Mouse (Mus musculus) heart, adult 18-20 months (tissue): Measurements from ENCODE around the gene Fam50a. TPM values are rescaled to one million over a fixed set of nuclear protein-coding genes. Genes with fewer than 3 reads are reported as not detected.

Experiments
- DNase-seq, 2 experiments: peaks; one replicate each; pipeline ENCODE4 v3.0.0; 2021 to 2022; ENCODE audit warnings: mixed read lengths in 1 of 2
- long read RNA-seq, 2 experiments: library from polyadenylated mRNA; stranded (forward); transcript quantifications; one replicate each; pipeline ENCODE4 v2.0.0; 2021
- total RNA-seq, 2 experiments: library from RNA; stranded (reverse); gene quantifications; 2 replicates each; pipeline ENCODE4 v1.2.3; 2021

Fam50a gene
- total RNA-seq: 10 to 100 TPM; 23.9 to 27.7 TPM
- long read RNA-seq, experiment 1, transcript Fam50a-201 (13 exons, 1,383 nt): major isoform, 24 of 29 reads
- long read RNA-seq, experiment 1, partial matches to known transcripts: 2 of 29 reads
- long read RNA-seq, experiment 1, other reads (novel, unspliced or antisense): 3 of 29 reads
- long read RNA-seq, experiment 2, transcript Fam50a-201 (13 exons, 1,383 nt): major isoform, 13 of 13 reads
- long read RNA-seq, experiment 2, partial matches to known transcripts: 0 of 13 reads
- long read RNA-seq, experiment 2, other reads (novel, unspliced or antisense): 0 of 13 reads

GRCm38 (mm10) chrX:74312540-74313464, at the start of gene Fam50a:
Fam50a (plus strand) TSS chrX:74313033.
- DNase-seq: peak; percentile 88 to 94

- peak in 1 of 2 experiments; percentile 37 for DNase-seq
Measured at GRCm38 (mm10) chrX:74269736-74270061, 43.1 kb upstream of the Fam50a start.

GRCm38 (mm10) chrX:74270062-74270901, 42.6 kb upstream of the Fam50a start, which contains the start of gene Rpl10:
Rpl10 (plus strand) TSS chrX:74270812.
- DNase-seq: peak; percentile 90 to 96

- DNase-seq: peak; percentile 37 to 45
Measured at GRCm38 (mm10) chrX:74270902-74271551, 41.8 kb upstream of the Fam50a start.

- DNase-seq: no peak
Measured at GRCm38 (mm10) chrX:74273422-74274322, 39.2 kb upstream of the Fam50a start.

GRCm38 (mm10) chrX:74277916-74278315, 34.9 kb upstream of the Fam50a start:
- no peak for DNase-seq

GRCm38 (mm10) chrX:74281041-74281731, 31.6 kb upstream of the Fam50a start:
- no peak for DNase-seq

- peak; percentile 83 to 93 for DNase-seq
Measured at GRCm38 (mm10) chrX:74281732-74282394, 31.0 kb upstream of the Fam50a start, which contains the start of the genes Taz and Dnase1l1. Taz (plus strand) TSS chrX:74281912. Dnase1l1 (minus strand) TSS chrX:74282337.

- peak; percentile 90 to 91 for DNase-seq
Measured at GRCm38 (mm10) chrX:74282395-74283091, 30.3 kb upstream of the Fam50a start.

GRCm38 (mm10) chrX:74283092-74283437, 29.8 kb upstream of the Fam50a start:
- DNase-seq: no peak

- DNase-seq: no peak
Measured at GRCm38 (mm10) chrX:74293431-74293830, 19.4 kb upstream of the Fam50a start.

- peak; percentile 97 for DNase-seq
Measured at GRCm38 (mm10) chrX:74296538-74297448, 16.0 kb upstream of the Fam50a start, which contains the start of gene Atp6ap1. Atp6ap1 (plus strand) TSS chrX:74297097.

- DNase-seq: no peak
Measured at GRCm38 (mm10) chrX:74298348-74298747, 14.5 kb upstream of the Fam50a start.

GRCm38 (mm10) chrX:74299721-74300120, 13.1 kb upstream of the Fam50a start:
- DNase-seq: no peak

GRCm38 (mm10) chrX:74304867-74305700, 7.7 kb upstream of the Fam50a start, which contains the start of gene Gdi1:
Gdi1 (plus strand) TSS chrX:74304998.
- DNase-seq: peak; percentile 75 to 88

GRCm38 (mm10) chrX:74328725-74329161, 15.9 kb downstream of the Fam50a start, which contains the start of gene Plxna3:
Plxna3 (plus strand) TSS chrX:74329066.
- peak; percentile 68 to 77 for DNase-seq
